Mouse (Mus musculus) midbrain, embryonic 13.5 days (tissue): ENCODE results near the gene Hoxd9. TPM values are rescaled to one million over a fixed set of nuclear protein-coding genes. Genes with fewer than 3 reads are reported as not detected.

Source experiments
- ATAC-seq: fragments of 200-750 bp; cut with Nextera tagmentation; 2 replicates; pipeline ENCODE4 v1.8.0; 2017; ENCODE audit warnings: mild to moderate bottlenecking, moderate TSS enrichment, moderate library complexity
- H3K27ac ChIP-seq: fragments of 300-500 bp; sonication (generic); 2 replicates; pipeline ENCODE4 v1.5.1; 2015; ENCODE audit warnings: inconsistent platforms, mild to moderate bottlenecking, moderate library complexity
- H3K27me3 ChIP-seq: fragments of 300-500 bp; sonication (generic); 2 replicates; pipeline ENCODE4 v1.6.1; 2015; ENCODE audit warnings: mild to moderate bottlenecking, inconsistent platforms
- H3K36me3 ChIP-seq: fragments of 300-500 bp; sonication (generic); 2 replicates; pipeline ENCODE4 v1.6.1; 2015; ENCODE audit warnings: mild to moderate bottlenecking, inconsistent platforms
- H3K4me1 ChIP-seq: fragments of 300-500 bp; sonication (generic); replicated peaks from 2 replicates; pipeline ENCODE4 v1.6.1; 2015; ENCODE audit warnings: inconsistent platforms
- H3K4me2 ChIP-seq: fragments of 300-500 bp; sonication (generic); replicated peaks from 2 replicates; pipeline ENCODE4 v1.6.1; 2015; ENCODE audit warnings: moderate library complexity, mild to moderate bottlenecking, inconsistent platforms
- H3K4me3 ChIP-seq: fragments of 300-500 bp; sonication (generic); replicated peaks from 2 replicates; pipeline ENCODE4 v1.5.1; 2015; ENCODE audit warnings: mild to moderate bottlenecking, inconsistent platforms
- H3K9ac ChIP-seq: fragments of 300-500 bp; sonication (generic); replicated peaks from 2 replicates; pipeline ENCODE4 v1.6.1; 2015; ENCODE audit warnings: mild to moderate bottlenecking, inconsistent platforms
- H3K9me3 ChIP-seq: fragments of 300-500 bp; sonication (generic); 2 replicates; pipeline ENCODE4 v1.6.1; 2016; ENCODE audit warnings: mild to moderate bottlenecking, inconsistent platforms
- WGBS: fragments of 180-500 bp; shearing (Covaris S2); methylation state at CpG from one replicate; pipeline ENCODE4 v1.1.7; 2015; 5-methylcytosine and 5-hydroxymethylcytosine counted together
- polyA plus RNA-seq: library from polyadenylated mRNA; unstranded; fragments of >200 nt; fragmentation: Nextera tagmentation; extraction: Ambion mirVana; gene quantifications from 2 replicates; pipeline ENCODE4 v1.2.1, GENCODE M21; 2015

The Hoxd9 gene
- polyA plus RNA-seq, 1 experiment from 2014 or later: not detected

- peaks cover 97% of the 10 kb centered on the region for H3K27me3 ChIP-seq
- H3K36me3 ChIP-seq: no peaks in the 10 kb centered on the region
- no peak within 1 kb of the TSS for H3K9ac ChIP-seq
- H3K4me1 ChIP-seq: peaks cover 12% of the 10 kb centered on the region
- 3% methylated on average over 28 of the region's 28 CpGs for WGBS
- ATAC-seq: no peak
- peak within 1 kb of the TSS; percentile 28 for H3K4me3 ChIP-seq
- no peaks in the 10 kb centered on the region for H3K9me3 ChIP-seq
- peak within 1 kb of the TSS; percentile 40 for H3K27ac ChIP-seq
- no peak within 1 kb of the TSS for H3K4me2 ChIP-seq
Observed at GRCm38 (mm10) chr2:74659507-74660005, 38.0 kb upstream of the Hoxd9 start, which contains the start of gene Evx2. Gene Evx2, minus strand, starts transcription at chr2:74659557.

GRCm38 (mm10) chr2:74660421-74661375 lies 36.8 kb upstream of the Hoxd9 start:
- peak overlapping the region; percentile 16 for H3K4me3 ChIP-seq
- no peaks in the 10 kb centered on the region for H3K9me3 ChIP-seq
- ATAC-seq: peak; percentile 24; the same call in 1 of the 2 replicates
- no peak overlapping the region for H3K9ac ChIP-seq
- no peak overlapping the region; the same call in 1 of the 2 replicates for H3K4me2 ChIP-seq
- 4% methylated on average over 30 of the region's 30 CpGs for WGBS
- peaks cover 8% of the 10 kb centered on the region for H3K4me1 ChIP-seq
- H3K27me3 ChIP-seq: peaks cover 96% of the 10 kb centered on the region
- H3K36me3 ChIP-seq: no peaks in the 10 kb centered on the region
- no peak overlapping the region for H3K27ac ChIP-seq

- Histone ChIP-seq H3K36me3 (no peaks in the 10 kb centered on the region), H3K27ac (no peak overlapping the region), H3K27me3 (peaks cover 96% of the 10 kb centered on the region), H3K4me2 (peak overlapping the region; percentile 34), H3K4me1 (peaks cover 2% of the 10 kb centered on the region; the same call in 1 of the 2 replicates), H3K9me3 (no peaks in the 10 kb centered on the region), H3K9ac (no peak overlapping the region), H3K4me3 (peak overlapping the region; percentile 8; the same call in 1 of the 2 replicates)
- 0% methylated on average over 14 of the region's 14 CpGs for WGBS
- ATAC-seq: peak; percentile 73
Observed at GRCm38 (mm10) chr2:74661685-74662084, 35.8 kb upstream of the Hoxd9 start.

GRCm38 (mm10) chr2:74663291-74663925 lies 34.1 kb upstream of the Hoxd9 start:
- no peaks in the 10 kb centered on the region for H3K9me3 ChIP-seq
- H3K4me1 ChIP-seq: peaks cover 7% of the 10 kb centered on the region
- no peak overlapping the region for H3K4me2 ChIP-seq
- no peak overlapping the region for H3K27ac ChIP-seq
- no peak overlapping the region for H3K9ac ChIP-seq
- H3K36me3 ChIP-seq: no peaks in the 10 kb centered on the region
- peaks cover 99% of the 10 kb centered on the region for H3K27me3 ChIP-seq
- 5% methylated on average over 18 of the region's 18 CpGs for WGBS
- ATAC-seq: no peak
- H3K4me3 ChIP-seq: no peak overlapping the region

- Histone ChIP-seq H3K36me3 (no peaks in the 10 kb centered on the region), H3K4me3 (no peak overlapping the region), H3K4me2 (no peak overlapping the region), H3K27ac (no peak overlapping the region), H3K4me1 (peaks cover 10% of the 10 kb centered on the region), H3K9ac (no peak overlapping the region), H3K27me3 (peaks cover 98% of the 10 kb centered on the region), H3K9me3 (no peaks in the 10 kb centered on the region)
- 1% methylated on average over 7 of the region's 7 CpGs for WGBS
- no peak for ATAC-seq
Observed at GRCm38 (mm10) chr2:74666411-74666810, 31.1 kb upstream of the Hoxd9 start.

- no peak overlapping the region for H3K4me3 ChIP-seq
- 1% methylated on average over 36 of the region's 36 CpGs for WGBS
- ATAC-seq: no peak
Observed at GRCm38 (mm10) chr2:74667191-74667841, 30.2 kb upstream of the Hoxd9 start.

GRCm38 (mm10) chr2:74667842-74668357 lies 29.6 kb upstream of the Hoxd9 start, which contains the start of gene Hoxd13:
Gene Hoxd13, plus strand, starts transcription at chr2:74668310.
- peak; percentile 47; the same call in 1 of the 2 replicates for ATAC-seq
- Histone ChIP-seq H3K36me3 (no peaks in the 10 kb centered on the region), H3K27ac (no peak within 1 kb of the TSS), H3K9me3 (no peaks in the 10 kb centered on the region), H3K9ac (0 out of 2 replicates have a peak within 1 kb of the TSS, but pooled peaks have one; percentile 32), H3K4me2 (peak within 1 kb of the TSS; percentile 49), H3K4me1 (peaks cover 11% of the 10 kb centered on the region), H3K4me3 (peak within 1 kb of the TSS; percentile 27), H3K27me3 (peaks cover 98% of the 10 kb centered on the region)
- 0% methylated on average over 8 of the region's 51 CpGs for WGBS

More at GRCm38 (mm10) chr2:74667191-74667841, 30.2 kb upstream of the Hoxd9 start:
- H3K4me2 ChIP-seq: no peak overlapping the region
- no peak overlapping the region for H3K9ac ChIP-seq
- peaks cover 98% of the 10 kb centered on the region for H3K27me3 ChIP-seq
- H3K36me3 ChIP-seq: no peaks in the 10 kb centered on the region
- H3K4me1 ChIP-seq: peaks cover 7% of the 10 kb centered on the region
- no peak overlapping the region for H3K27ac ChIP-seq
- no peaks in the 10 kb centered on the region for H3K9me3 ChIP-seq

GRCm38 (mm10) chr2:74668370-74669229 lies 28.9 kb upstream of the Hoxd9 start:
- peak; percentile 70 for ATAC-seq

GRCm38 (mm10) chr2:74669230-74669578 lies 28.3 kb upstream of the Hoxd9 start:
- H3K36me3 ChIP-seq: no peaks in the 10 kb centered on the region
- H3K27ac ChIP-seq: no peak overlapping the region
- H3K9ac ChIP-seq: no peak overlapping the region
- H3K27me3 ChIP-seq: peaks cover 98% of the 10 kb centered on the region
- H3K4me2 ChIP-seq: no peak overlapping the region
- ATAC-seq: no peak
- no peak overlapping the region for H3K4me3 ChIP-seq
- WGBS: 1% methylated on average over 3 of the region's 3 CpGs
- H3K4me1 ChIP-seq: peaks cover 12% of the 10 kb centered on the region
- H3K9me3 ChIP-seq: no peaks in the 10 kb centered on the region

More at GRCm38 (mm10) chr2:74668370-74669229, 28.9 kb upstream of the Hoxd9 start:
- Histone ChIP-seq H3K27ac (no peak overlapping the region), H3K36me3 (no peaks in the 10 kb centered on the region), H3K9ac (0 out of 2 replicates have a peak overlapping the region, but pooled peaks have one; percentile 32), H3K4me2 (peak overlapping the region; percentile 49), H3K9me3 (no peaks in the 10 kb centered on the region), H3K27me3 (peaks cover 98% of the 10 kb centered on the region), H3K4me1 (peaks cover 12% of the 10 kb centered on the region), H3K4me3 (peak overlapping the region; percentile 27)
- WGBS: under 1% methylated on average over 50 of the region's 74 CpGs

- no peaks in the 10 kb centered on the region for H3K36me3 ChIP-seq
- no peak for ATAC-seq
- H3K4me2 ChIP-seq: no peak overlapping the region
- H3K4me1 ChIP-seq: peaks cover 12% of the 10 kb centered on the region
- H3K27me3 ChIP-seq: peaks cover 98% of the 10 kb centered on the region
- H3K9me3 ChIP-seq: no peaks in the 10 kb centered on the region
- H3K9ac ChIP-seq: no peak overlapping the region
- no peak overlapping the region for H3K27ac ChIP-seq
- H3K4me3 ChIP-seq: no peak overlapping the region
- WGBS: 3% methylated on average over 14 of the region's 14 CpGs
Observed at GRCm38 (mm10) chr2:74669650-74670235, 27.8 kb upstream of the Hoxd9 start.
